Mouse (Mus musculus) kidney, embryonic 15.5 days (tissue): ENCODE data around the gene Tomm22. TPM values are rescaled to one million over a fixed set of nuclear protein-coding genes. Genes with fewer than 3 reads are reported as not detected.

Source experiments
- ATAC-seq: fragments of 200-750 bp; cut with Nextera tagmentation; replicated peaks from 2 replicates; pipeline ENCODE4 v1.8.0; 2017; ENCODE audit warnings: moderate TSS enrichment; ENCODE audit not compliant: low FRiP score
- H3K27ac ChIP-seq: fragments of 300-500 bp; sonication (generic); 2 replicates; pipeline ENCODE4 v1.5.1; 2015; ENCODE audit warnings: mild to moderate bottlenecking, inconsistent platforms
- H3K27me3 ChIP-seq: fragments of 300-500 bp; sonication (generic); 2 replicates; pipeline ENCODE4 v1.6.1; 2015; ENCODE audit warnings: inconsistent platforms
- H3K36me3 ChIP-seq: fragments of 300-500 bp; sonication (generic); 2 replicates; pipeline ENCODE4 v1.6.1; 2015; ENCODE audit warnings: inconsistent platforms
- H3K4me1 ChIP-seq: fragments of 300-500 bp; sonication (generic); 2 replicates; pipeline ENCODE4 v1.6.1; 2015; ENCODE audit warnings: inconsistent platforms
- H3K4me2 ChIP-seq: fragments of 300-500 bp; sonication (generic); 2 replicates; pipeline ENCODE4 v1.6.1; 2015; ENCODE audit warnings: moderate library complexity, mild to moderate bottlenecking, inconsistent platforms
- H3K4me3 ChIP-seq: fragments of 300-500 bp; sonication (generic); replicated peaks from 2 replicates; pipeline ENCODE4 v1.5.1; 2015; ENCODE audit warnings: mild to moderate bottlenecking, inconsistent platforms
- H3K9ac ChIP-seq: fragments of 300-500 bp; sonication (generic); 2 replicates; pipeline ENCODE4 v1.6.1; 2015; ENCODE audit warnings: mild to moderate bottlenecking, inconsistent platforms
- H3K9me3 ChIP-seq: fragments of 300-500 bp; sonication (generic); replicated peaks from 2 replicates; pipeline ENCODE4 v1.6.1; 2016; ENCODE audit warnings: inconsistent platforms
- WGBS: fragments of 180-500 bp; shearing (Covaris S2); methylation state at CpG from one replicate; pipeline ENCODE4 v1.1.7; 2015; ENCODE audit warnings: mixed read lengths; 5-methylcytosine and 5-hydroxymethylcytosine counted together
- polyA plus RNA-seq: library from polyadenylated mRNA; unstranded; fragments of >200 nt; fragmentation: Nextera tagmentation; extraction: Ambion mirVana; gene quantifications from 2 replicates; pipeline ENCODE4 v1.2.1, GENCODE M21; 2015

The Tomm22 gene
- polyA plus RNA-seq, 1 experiment from 2014 or later: 249 TPM

- Histone ChIP-seq H3K4me1 (peaks cover 71% of the 10 kb centered on the region), H3K36me3 (no peaks in the 10 kb centered on the region)
These were observed 17.1 kb downstream of the Tomm22 start, which contains the start of gene Josd1 for GRCm38 (mm10) chr15:79687646-79688267. Gene Josd1, minus strand, starts transcription at chr15:79687919.

GRCm38 (mm10) chr15:79688268-79688956, 17.8 kb downstream of the Tomm22 start:
- Histone ChIP-seq H3K36me3 (no peaks in the 10 kb centered on the region), H3K9me3 (no peaks in the 10 kb centered on the region), H3K4me3 (peak overlapping the region; percentile 67), H3K27ac (peak overlapping the region; percentile 99), H3K9ac (peak overlapping the region; percentile 81), H3K4me2 (peak overlapping the region; percentile 68), H3K27me3 (no peaks in the 10 kb centered on the region), H3K4me1 (peaks cover 65% of the 10 kb centered on the region)
- WGBS: 3% methylated on average over 8 of the region's 8 CpGs
- no peak for ATAC-seq

More at GRCm38 (mm10) chr15:79687646-79688267, 17.1 kb downstream of the Tomm22 start, which contains the start of gene Josd1:
- whole genome bisulfite sequencing: under 1% methylated on average over 72 of the region's 72 CpGs
- Histone ChIP-seq H3K4me2 (peak within 1 kb of the TSS; percentile 68), H3K27ac (peak within 1 kb of the TSS; percentile 99), H3K4me3 (peak within 1 kb of the TSS; percentile 67), H3K27me3 (no peaks in the 10 kb centered on the region), H3K9me3 (no peaks in the 10 kb centered on the region), H3K9ac (peak within 1 kb of the TSS; percentile 81)
- peak; percentile 70 for ATAC-seq

GRCm38 (mm10) chr15:79689662-79690425, 19.2 kb downstream of the Tomm22 start:
- ATAC-seq: no peak
- peak overlapping the region; percentile 92 for H3K4me3 ChIP-seq
- peak overlapping the region; percentile 35; the same call in 1 of the 2 replicates for H3K9ac ChIP-seq
- H3K9me3 ChIP-seq: no peaks in the 10 kb centered on the region
- 9% methylated on average over 24 of the region's 24 CpGs for WGBS
- H3K4me2 ChIP-seq: peak overlapping the region; percentile 97
- peaks cover 50% of the 10 kb centered on the region for H3K4me1 ChIP-seq
- H3K27ac ChIP-seq: peak overlapping the region; percentile 70; the same call in 1 of the 2 replicates
- H3K36me3 ChIP-seq: 0 out of 2 replicates have a peak, but pooled peaks cover 3% of the 10 kb centered on the region
- no peaks in the 10 kb centered on the region for H3K27me3 ChIP-seq

- WGBS: under 1% methylated on average over 45 of the region's 45 CpGs
- H3K9me3 ChIP-seq: no peaks in the 10 kb centered on the region
These were observed 19.9 kb downstream of the Tomm22 start, which contains the start of gene Gtpbp1 for GRCm38 (mm10) chr15:79690426-79691022. Gene Gtpbp1, plus strand, starts transcription at chr15:79690845.

GRCm38 (mm10) chr15:79691023-79691508, 20.4 kb downstream of the Tomm22 start:
- H3K9me3 ChIP-seq: no peaks in the 10 kb centered on the region
- peaks cover 10% of the 10 kb centered on the region; the same call in 1 of the 2 replicates for H3K36me3 ChIP-seq
- peak overlapping the region; percentile 89 for H3K9ac ChIP-seq
- peak overlapping the region; percentile 97 for H3K4me2 ChIP-seq
- WGBS: under 1% methylated on average over 51 of the region's 53 CpGs
- peak; percentile 10 for ATAC-seq
- H3K27ac ChIP-seq: peak overlapping the region; percentile 85
- H3K27me3 ChIP-seq: no peaks in the 10 kb centered on the region
- peaks cover 46% of the 10 kb centered on the region for H3K4me1 ChIP-seq
- H3K4me3 ChIP-seq: peak overlapping the region; percentile 92

More at GRCm38 (mm10) chr15:79690426-79691022, 19.9 kb downstream of the Tomm22 start, which contains the start of gene Gtpbp1:
- ATAC-seq: peak; percentile 96
- H3K36me3 ChIP-seq: peaks cover 9% of the 10 kb centered on the region; the same call in 1 of the 2 replicates
- peak within 1 kb of the TSS; percentile 85 for H3K27ac ChIP-seq
- peak within 1 kb of the TSS; percentile 89 for H3K9ac ChIP-seq
- H3K4me1 ChIP-seq: peaks cover 47% of the 10 kb centered on the region
- H3K27me3 ChIP-seq: no peaks in the 10 kb centered on the region
- peak within 1 kb of the TSS; percentile 92 for H3K4me3 ChIP-seq
- peak within 1 kb of the TSS; percentile 97 for H3K4me2 ChIP-seq

GRCm38 (mm10) chr15:79692334-79692733, 21.7 kb downstream of the Tomm22 start:
- Histone ChIP-seq H3K4me1 (peaks cover 53% of the 10 kb centered on the region), H3K4me2 (peak overlapping the region; percentile 97)

GRCm38 (mm10) chr15:79693740-79694139, 23.1 kb downstream of the Tomm22 start:
- no peak overlapping the region for H3K9ac ChIP-seq
- no peak overlapping the region for H3K4me2 ChIP-seq
- WGBS: 62% methylated on average over 11 of the region's 11 CpGs

More at GRCm38 (mm10) chr15:79692334-79692733, 21.7 kb downstream of the Tomm22 start:
- no peak for ATAC-seq
- Histone ChIP-seq H3K4me3 (no peak overlapping the region), H3K9me3 (no peaks in the 10 kb centered on the region), H3K27ac (no peak overlapping the region), H3K9ac (no peak overlapping the region), H3K36me3 (peaks cover 14% of the 10 kb centered on the region; the same call in 1 of the 2 replicates), H3K27me3 (no peaks in the 10 kb centered on the region)
- WGBS: 64% methylated on average over 5 of the region's 5 CpGs

GRCm38 (mm10) chr15:79694512-79694911, 23.9 kb downstream of the Tomm22 start:
- Histone ChIP-seq H3K9ac (no peak overlapping the region), H3K27me3 (no peaks in the 10 kb centered on the region), H3K4me1 (peaks cover 50% of the 10 kb centered on the region), H3K4me2 (no peak overlapping the region), H3K4me3 (no peak overlapping the region), H3K27ac (no peak overlapping the region), H3K9me3 (no peaks in the 10 kb centered on the region), H3K36me3 (peaks cover 20% of the 10 kb centered on the region; the same call in 1 of the 2 replicates)
- no peak for ATAC-seq
- 90% methylated on average over 4 of the region's 4 CpGs for WGBS

More at GRCm38 (mm10) chr15:79693740-79694139, 23.1 kb downstream of the Tomm22 start:
- Histone ChIP-seq H3K36me3 (peaks cover 14% of the 10 kb centered on the region; the same call in 1 of the 2 replicates), H3K27me3 (no peaks in the 10 kb centered on the region), H3K27ac (no peak overlapping the region), H3K4me3 (no peak overlapping the region), H3K9me3 (no peaks in the 10 kb centered on the region), H3K4me1 (peaks cover 54% of the 10 kb centered on the region)
- ATAC-seq: no peak

GRCm38 (mm10) chr15:79695516-79695915, 24.9 kb downstream of the Tomm22 start:
- no peaks in the 10 kb centered on the region for H3K9me3 ChIP-seq
- H3K36me3 ChIP-seq: peaks cover 20% of the 10 kb centered on the region; the same call in 1 of the 2 replicates
- peaks cover 43% of the 10 kb centered on the region for H3K4me1 ChIP-seq
- no peak overlapping the region for H3K9ac ChIP-seq
- H3K4me3 ChIP-seq: no peak overlapping the region
- no peaks in the 10 kb centered on the region for H3K27me3 ChIP-seq
- no peak overlapping the region for H3K27ac ChIP-seq
- H3K4me2 ChIP-seq: no peak overlapping the region
- no peak for ATAC-seq
- 43% methylated on average over 3 of the region's 3 CpGs for WGBS

- Histone ChIP-seq H3K36me3 (peaks cover 20% of the 10 kb centered on the region; the same call in 1 of the 2 replicates), H3K4me2 (no peak overlapping the region), H3K27ac (peak overlapping the region; percentile 38; the same call in 1 of the 2 replicates), H3K9me3 (no peaks in the 10 kb centered on the region), H3K9ac (no peak overlapping the region), H3K4me1 (peaks cover 40% of the 10 kb centered on the region), H3K27me3 (no peaks in the 10 kb centered on the region), H3K4me3 (no peak overlapping the region)
- peak; percentile 26; the same call in 1 of the 2 replicates for ATAC-seq
- 75% methylated on average over 2 of the region's 2 CpGs for WGBS
These were observed 25.8 kb downstream of the Tomm22 start for GRCm38 (mm10) chr15:79696508-79696907.

- Histone ChIP-seq H3K9me3 (no peaks in the 10 kb centered on the region), H3K4me2 (no peak overlapping the region), H3K9ac (no peak overlapping the region), H3K4me3 (no peak overlapping the region), H3K27me3 (no peaks in the 10 kb centered on the region), H3K4me1 (peaks cover 35% of the 10 kb centered on the region), H3K36me3 (peaks cover 20% of the 10 kb centered on the region; the same call in 1 of the 2 replicates), H3K27ac (peak overlapping the region; percentile 38; the same call in 1 of the 2 replicates)
- 62% methylated on average over 6 of the region's 6 CpGs for WGBS
- ATAC-seq: peak; percentile 69
These were observed 26.4 kb downstream of the Tomm22 start for GRCm38 (mm10) chr15:79697011-79697410.
